Mouse (Mus musculus) embryonic facial prominence, embryonic 11.5 days (tissue): ENCODE measurements at regions not wholly inside any gene's neighbourhood (a gene's known extent, or its start where the extent isn't known, plus 50 kb on each side); places are given as distances from the start of the nearest gene placed in this dataset.

Experiments
- ATAC-seq: fragments of 200-750 bp; cut with Nextera tagmentation; replicated peaks from 2 replicates; pipeline ENCODE4 v1.8.0; 2017; ENCODE audit warnings: low read depth; ENCODE audit not compliant: insufficient number of reproducible peaks, low FRiP score, low TSS enrichment
- DNase-seq: peaks from one replicate; pipeline ENCODE4 v3.0.0-alpha.2; 2015; ENCODE audit warnings: low spot score
- H3K27ac ChIP-seq: fragments of 300-500 bp; sonication (generic); replicated peaks from 2 replicates; pipeline ENCODE4 v1.5.1; 2014; ENCODE audit warnings: mild to moderate bottlenecking, low read depth, low read length, control low read depth
- H3K27me3 ChIP-seq: fragments of 300-500 bp; sonication (generic); 2 replicates; pipeline ENCODE4 v1.6.1; 2014; ENCODE audit warnings: mild to moderate bottlenecking, low read length, moderate library complexity, mixed read lengths; ENCODE audit not compliant: control insufficient read depth, insufficient read depth
- H3K36me3 ChIP-seq: fragments of 300-500 bp; sonication (generic); replicated peaks from 2 replicates; pipeline ENCODE4 v1.6.1; 2014; ENCODE audit warnings: low read depth, mild to moderate bottlenecking, low read length, moderate library complexity, mixed read lengths; ENCODE audit not compliant: control insufficient read depth, insufficient read depth
- H3K4me1 ChIP-seq: fragments of 300-500 bp; sonication (generic); 2 replicates; pipeline ENCODE4 v1.6.1; 2014; ENCODE audit warnings: low read length, mixed read lengths; ENCODE audit not compliant: control insufficient read depth, insufficient read depth
- H3K4me2 ChIP-seq: fragments of 300-500 bp; sonication (generic); 2 replicates; pipeline ENCODE4 v1.6.1; 2014; ENCODE audit warnings: low read depth, mild to moderate bottlenecking, control low read depth, low read length, moderate library complexity
- H3K4me3 ChIP-seq: fragments of 300-500 bp; sonication (generic); 2 replicates; pipeline ENCODE4 v1.5.1; 2014; ENCODE audit warnings: low read depth, low read length, control low read depth
- H3K9ac ChIP-seq: fragments of 300-500 bp; sonication (generic); replicated peaks from 2 replicates; pipeline ENCODE4 v1.6.1; 2014; ENCODE audit warnings: mild to moderate bottlenecking, control low read depth, low read length
- H3K9me3 ChIP-seq: fragments of 300-500 bp; sonication (generic); replicated peaks from 2 replicates; pipeline ENCODE4 v1.6.1; 2016; ENCODE audit warnings: mild to moderate bottlenecking, low read length, inconsistent platforms, mixed read lengths; ENCODE audit not compliant: control insufficient read depth
- WGBS: fragments of 180-500 bp; shearing (Covaris S2); extraction: QIAGEN DNeasy Blood & Tissue Kit; methylation state at CpG from one replicate; pipeline ENCODE4 v1.1.7; 2014; 5-methylcytosine and 5-hydroxymethylcytosine counted together

- H3K36me3 ChIP-seq, result no peaks in the 10 kb centered on the region
- no peaks in the 10 kb centered on the region for H3K9me3 ChIP-seq
- no peak for ATAC-seq
- no peaks in the 10 kb centered on the region for H3K27me3 ChIP-seq
- H3K27ac ChIP-seq, result no peak overlapping the region
- H3K9ac ChIP-seq, result no peak overlapping the region
- 89% methylated on average over 3 of the region's 3 CpGs for WGBS
- DNase-seq, result no peak
- H3K4me2 ChIP-seq, result no peak overlapping the region
- no peaks in the 10 kb centered on the region for H3K4me1 ChIP-seq
- no peak overlapping the region for H3K4me3 ChIP-seq
Measured at GRCm38 (mm10) chr9:94432144-94432747, 105.6 kb downstream of the 1190002N15Rik start.

- WGBS, result 85% methylated on average over 3 of the region's 3 CpGs
- Histone ChIP-seq H3K4me1 (no peaks in the 10 kb centered on the region), H3K9ac (no peak overlapping the region), H3K4me2 (no peak overlapping the region), H3K4me3 (no peak overlapping the region), H3K36me3 (no peaks in the 10 kb centered on the region), H3K27me3 (no peaks in the 10 kb centered on the region), H3K9me3 (no peaks in the 10 kb centered on the region), H3K27ac (no peak overlapping the region)
- DNase-seq (no peak), ATAC-seq (no peak)
Measured at GRCm38 (mm10) chr9:94431540-94431939, 106.3 kb downstream of the 1190002N15Rik start.

GRCm38 (mm10) chr9:94430996-94431395, 106.9 kb downstream of the 1190002N15Rik start:
- Histone ChIP-seq H3K4me1 (no peaks in the 10 kb centered on the region), H3K36me3 (no peaks in the 10 kb centered on the region), H3K4me2 (no peak overlapping the region), H3K27me3 (no peaks in the 10 kb centered on the region), H3K9ac (no peak overlapping the region), H3K9me3 (no peaks in the 10 kb centered on the region), H3K27ac (no peak overlapping the region), H3K4me3 (no peak overlapping the region)
- no peak for ATAC-seq
- no peak for DNase-seq
- WGBS, result 87% methylated on average over 6 of the region's 6 CpGs

- Histone ChIP-seq H3K27me3 (no peaks in the 10 kb centered on the region), H3K4me3 (no peak overlapping the region), H3K4me2 (no peak overlapping the region), H3K27ac (no peak overlapping the region), H3K4me1 (no peaks in the 10 kb centered on the region), H3K9ac (no peak overlapping the region), H3K36me3 (no peaks in the 10 kb centered on the region), H3K9me3 (no peaks in the 10 kb centered on the region)
- 86% methylated on average over 5 of the region's 5 CpGs for WGBS
- ATAC-seq (no peak), DNase-seq (no peak)
Measured at GRCm38 (mm10) chr9:94426740-94427139, 111.1 kb downstream of the 1190002N15Rik start.

GRCm38 (mm10) chr9:94425804-94426203, 112.1 kb downstream of the 1190002N15Rik start:
- Histone ChIP-seq H3K36me3 (no peaks in the 10 kb centered on the region), H3K4me3 (no peak overlapping the region), H3K9me3 (no peaks in the 10 kb centered on the region), H3K4me2 (no peak overlapping the region), H3K27me3 (no peaks in the 10 kb centered on the region), H3K4me1 (no peaks in the 10 kb centered on the region), H3K27ac (no peak overlapping the region), H3K9ac (no peak overlapping the region)
- WGBS, result 36% methylated on average over 6 of the region's 6 CpGs
- ATAC-seq (no peak), DNase-seq (peak; percentile 7)

GRCm38 (mm10) chr9:94424438-94425135, 113.3 kb downstream of the 1190002N15Rik start:
- WGBS, result 76% methylated on average over 5 of the region's 5 CpGs
- Histone ChIP-seq H3K27me3 (no peaks in the 10 kb centered on the region), H3K9ac (no peak overlapping the region), H3K4me2 (no peak overlapping the region), H3K4me3 (no peak overlapping the region), H3K36me3 (no peaks in the 10 kb centered on the region), H3K4me1 (no peaks in the 10 kb centered on the region), H3K9me3 (no peaks in the 10 kb centered on the region), H3K27ac (no peak overlapping the region)
- DNase-seq, result no peak
- ATAC-seq, result no peak

- ATAC-seq (no peak), DNase-seq (no peak)
- Histone ChIP-seq H3K4me3 (no peak overlapping the region), H3K36me3 (no peaks in the 10 kb centered on the region), H3K4me2 (no peak overlapping the region), H3K27ac (no peak overlapping the region), H3K9ac (no peak overlapping the region), H3K9me3 (no peaks in the 10 kb centered on the region), H3K4me1 (no peaks in the 10 kb centered on the region), H3K27me3 (no peaks in the 10 kb centered on the region)
- 73% methylated on average over 8 of the region's 8 CpGs for WGBS
Measured at GRCm38 (mm10) chr9:94410546-94410945, 127.3 kb downstream of the 1190002N15Rik start.

- no peak for DNase-seq
Measured at GRCm38 (mm10) chr9:94410042-94410441, 127.8 kb downstream of the 1190002N15Rik start.

More at GRCm38 (mm10) chr9:94410042-94410441, 127.8 kb downstream of the 1190002N15Rik start:
- Histone ChIP-seq H3K9me3 (no peaks in the 10 kb centered on the region), H3K4me1 (no peaks in the 10 kb centered on the region), H3K4me3 (no peak overlapping the region), H3K27me3 (no peaks in the 10 kb centered on the region), H3K4me2 (no peak overlapping the region), H3K9ac (no peak overlapping the region), H3K27ac (no peak overlapping the region), H3K36me3 (no peaks in the 10 kb centered on the region)
- WGBS, result 34% methylated on average over 3 of the region's 3 CpGs
- peak; percentile 76; the same call in 1 of the 2 replicates for ATAC-seq
